Mouse (Mus musculus): ENCODE data around the gene Mbd4.

Gene Mbd4

GRCm38 (mm10) chr6:115860027-115860556, 6.9 kb upstream of the Mbd4 start:
- CTCF ChIA-PET, result no interaction called here

GRCm38 (mm10) chr6:115859258-115859657, 6.1 kb upstream of the Mbd4 start:
- CTCF ChIA-PET, result interaction anchor here (0.5 kb wide), 1 partner anchor 74 kb away, joined by 3 read pairs; no protein-coding TSS in a partner anchor

- CTCF ChIA-PET, result no interaction called here
These were observed 3.2 kb upstream of the Mbd4 start for GRCm38 (mm10) chr6:115856361-115856745.

- CTCF ChIA-PET, result no interaction called here
These were observed 2.7 kb upstream of the Mbd4 start for GRCm38 (mm10) chr6:115855733-115856360.

- CTCF ChIA-PET, result no interaction called here
These were observed 1.3 kb upstream of the Mbd4 start for GRCm38 (mm10) chr6:115854432-115854831.

- CTCF ChIA-PET, result no interaction called here
These were observed 814 bp upstream of the Mbd4 start for GRCm38 (mm10) chr6:115853985-115854384.

GRCm38 (mm10) chr6:115852446-115853090, 603 bp downstream of the Mbd4 start:
- CTCF ChIA-PET, result interaction anchor here (0.8 kb wide), 1 partner anchor 1016 kb away, joined by 4 read pairs; no protein-coding TSS in a partner anchor

GRCm38 (mm10) chr6:115848598-115849304, 4.4 kb downstream of the Mbd4 start:
- CTCF ChIA-PET, result interaction anchor here (1.4 kb wide), 1 partner anchor 41 kb away, joined by 3 read pairs; no protein-coding TSS in a partner anchor

GRCm38 (mm10) chr6:115846640-115847411, 6.3 kb downstream of the Mbd4 start:
- CTCF ChIA-PET, result interaction anchor here (0.5 to 1.4 kb wide), 2 partner anchors 39 to 110 kb away, joined by 3 read pairs; no protein-coding TSS in a partner anchor

- CTCF ChIA-PET, result interaction anchor here (0.6 to 0.7 kb wide), 2 partner anchors 153 to 175 kb away, joined by 3 to 11 read pairs; no protein-coding TSS in a partner anchor
These were observed 8.2 kb downstream of the Mbd4 start for GRCm38 (mm10) chr6:115845006-115845405.

GRCm38 (mm10) chr6:115838745-115839144, 14.4 kb downstream of the Mbd4 start:
- CTCF ChIA-PET, result interaction anchor here (0.6 to 0.7 kb wide), 2 partner anchors 139 to 360 kb away, joined by 4 read pairs; no protein-coding TSS in a partner anchor

GRCm38 (mm10) chr6:115838161-115838597, 15.0 kb downstream of the Mbd4 start, which contains the start of gene Efcab12:
Efcab12 (minus strand) TSS chr6:115838412.
- CTCF ChIA-PET, result no interaction called here

GRCm38 (mm10) chr6:115833861-115834260, 19.3 kb downstream of the Mbd4 start:
- CTCF ChIA-PET, result interaction anchor here (0.7 kb wide), 1 partner anchor 390 kb away, joined by 7 read pairs; no protein-coding TSS in a partner anchor

GRCm38 (mm10) chr6:115832152-115832850, 20.9 kb downstream of the Mbd4 start:
- CTCF ChIA-PET, result no interaction called here

GRCm38 (mm10) chr6:115830779-115831601, 22.2 kb downstream of the Mbd4 start:
- CTCF ChIA-PET, result no interaction called here

GRCm38 (mm10) chr6:115823850-115824464, 29.2 kb downstream of the Mbd4 start:
- CTCF ChIA-PET, result interaction anchor here (0.9 to 1.6 kb wide), 3 partner anchors 11 to 14 kb away, joined by 3 to 8 read pairs (median 3); no protein-coding TSS in a partner anchor

GRCm38 (mm10) chr6:115821216-115821993, 31.8 kb downstream of the Mbd4 start:
- CTCF ChIA-PET, result interaction anchor here (0.6 kb wide), 1 partner anchor 130 kb away, joined by 4 read pairs; no protein-coding TSS in a partner anchor

- CTCF ChIA-PET, result no interaction called here
These were observed 35.0 kb downstream of the Mbd4 start for GRCm38 (mm10) chr6:115818129-115818528.

All from spleen, embryonic (tissue).